Comparison of ENCODE assay signal across 19 mouse cellular contexts in the genomic region with DNA sequence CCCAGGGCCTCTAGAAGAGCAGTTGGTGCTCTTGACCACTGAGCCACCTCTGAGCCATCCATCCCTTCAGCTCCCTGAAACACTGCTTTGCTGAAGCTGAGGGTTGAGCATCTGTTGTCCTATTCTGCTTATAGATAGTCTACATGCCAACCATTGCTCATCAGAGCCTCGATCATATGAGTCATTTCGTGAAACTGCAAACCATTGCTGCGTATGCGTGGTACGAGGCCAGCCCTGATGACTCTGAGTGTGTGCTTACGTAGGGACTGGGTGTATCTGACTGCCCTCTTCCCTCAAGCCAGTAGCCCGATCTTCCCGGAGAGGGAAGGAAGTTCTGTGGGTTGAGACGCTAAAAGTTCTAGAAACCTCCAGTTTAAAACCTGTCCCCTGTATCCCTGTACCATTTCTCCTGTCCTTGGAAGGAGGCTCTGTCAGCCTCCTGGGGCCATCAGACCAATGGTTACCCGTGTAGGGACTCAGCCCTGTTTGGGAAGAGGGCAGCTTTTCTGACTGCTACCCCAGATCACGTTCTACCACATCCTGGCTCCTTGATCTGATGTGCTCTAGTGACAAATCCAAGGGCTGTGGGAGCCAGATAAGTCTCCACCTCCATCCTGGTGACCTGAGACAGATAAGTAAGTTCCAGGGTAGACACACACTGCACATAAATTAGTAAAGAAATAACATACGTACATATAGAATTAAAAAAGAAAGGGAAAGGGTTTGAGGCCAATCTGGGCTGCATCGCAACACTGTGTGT. TPM values are rescaled to one million over a fixed set of nuclear protein-coding genes. Genes with fewer than 3 reads are reported as not detected.
A peak's percentile ranks its signal among the peaks of the same experiment; 100 is the strongest.
DNase-seq lines count a peak whose midpoint lies in the region; ATAC-seq and TF ChIP-seq lines count a peak whose summit lies in the region.
"Had no signal": no experiment of that assay in that cellular context is flagged by ENCODE, and none has a peak within 500 bp of the region (broad histone marks: within the 10 kb centered on the region; RNA-seq: fewer than 3 reads in every experiment).

No protein-coding gene starts in this region.

- H3K4me1 ChIP-seq in liver, embryonic 14.5 days (replicated peaks; ENCODE audit: control insufficient read depth in 2 of 2, insufficient read depth in 2 of 2, low read length in 1 of 2), result peaks cover 12 to 19% of the 10 kb centered on the region in 2 experiments
- no peaks in the 10 kb centered on the region for H3K4me1 ChIP-seq in stomach, postnatal 0 days (replicated peaks; ENCODE audit: control insufficient read depth, insufficient read depth)
- peaks cover 25% of the 10 kb centered on the region for H3K4me1 ChIP-seq in thymus, adult 2 months (replicated peaks; ENCODE audit: control insufficient read depth, insufficient read depth, low read length)
- H3K4me1 ChIP-seq: hindbrain, embryonic 12.5 days; midbrain, embryonic 12.5 days; neural tube, embryonic 15.5 days had no signal

- no peak for TF ChIP-seq POLR2A in thymus, adult 2 months (IDR thresholded peaks at IDR 0.05; ENCODE audit: control insufficient read depth, extremely low read depth, insufficient read depth, low read length, poor library complexity)

- peak overlapping the region; percentile 11; the same call in 1 of the 2 replicates for H3K4me2 ChIP-seq in liver, embryonic 14.5 days (ENCODE audit: low read depth)
- H3K4me2 ChIP-seq in stomach, postnatal 0 days (replicated peaks; ENCODE audit: low read depth), result no peak overlapping the region
- H3K4me2 ChIP-seq: hindbrain, embryonic 12.5 days; limb, embryonic 15.5 days; midbrain, embryonic 12.5 days; neural tube, embryonic 15.5 days had no signal

- H3K9ac ChIP-seq in liver, embryonic 14.5 days (replicated peaks), result no peak overlapping the region
- H3K9ac ChIP-seq in stomach, postnatal 0 days (ENCODE audit: low read length), result no peak overlapping the region
- H3K9ac ChIP-seq: hindbrain, embryonic 12.5 days; limb, embryonic 15.5 days; midbrain, embryonic 12.5 days; neural tube, embryonic 15.5 days had no signal

- no peaks in the 10 kb centered on the region for H3K27me3 ChIP-seq in liver, embryonic 14.5 days (ENCODE audit: control insufficient read depth, insufficient read depth, low read length)
- no peaks in the 10 kb centered on the region for H3K27me3 ChIP-seq in stomach, postnatal 0 days (ENCODE audit: control insufficient read depth, insufficient read depth, low read length)
- H3K27me3 ChIP-seq in thymus, adult 2 months (ENCODE audit: control insufficient read depth, insufficient read depth, low read length), result no peaks in the 10 kb centered on the region
- H3K27me3 ChIP-seq: hindbrain, embryonic 12.5 days; limb, embryonic 15.5 days; midbrain, embryonic 12.5 days; neural tube, embryonic 15.5 days had no signal

- TF ChIP-seq CTCF in liver, embryonic 14.5 days (IDR thresholded peaks at IDR 0.05; ENCODE audit: low read depth), result no peak
- TF ChIP-seq CTCF in stomach, postnatal 0 days (IDR thresholded peaks at IDR 0.05; ENCODE audit: low read depth), result no peak
- no peak for TF ChIP-seq CTCF in thymus, adult 2 months (IDR thresholded peaks at IDR 0.05; ENCODE audit: borderline replicate concordance, control insufficient read depth, extremely low read depth, insufficient read depth, low read length, poor library complexity)

- no peak overlapping the region for H3K27ac ChIP-seq in liver, embryonic 14.5 days
- 0 out of 2 replicates have a peak overlapping the region, but pooled peaks have one; percentile 4 for H3K27ac ChIP-seq in stomach, postnatal 0 days (replicated peaks)
- H3K27ac ChIP-seq in thymus, adult 2 months (ENCODE audit: control insufficient read depth, insufficient read depth, low read length), result no peak overlapping the region
- H3K27ac ChIP-seq: heart, embryonic 10.5 days; hindbrain, embryonic 12.5 days; limb, embryonic 15.5 days; midbrain, embryonic 12.5 days; neural tube, embryonic 15.5 days had no signal

- peak; percentile 72 for TF ChIP-seq EP300 in liver, embryonic 14.5 days (IDR thresholded peaks at IDR 0.05; ENCODE audit: low read depth)
- no peak for TF ChIP-seq EP300 in stomach, postnatal 0 days (optimal IDR thresholded peaks at IDR 0.05)

- H3K9me3 ChIP-seq in liver, embryonic 14.5 days (ENCODE audit: control insufficient read depth, low read length), result no peaks in the 10 kb centered on the region
- H3K9me3 ChIP-seq in stomach, postnatal 0 days (ENCODE audit: control insufficient read depth, low read length), result no peaks in the 10 kb centered on the region
- H3K9me3 ChIP-seq: heart, embryonic 10.5 days; hindbrain, embryonic 12.5 days; limb, embryonic 15.5 days; midbrain, embryonic 12.5 days; neural tube, embryonic 15.5 days had no signal

- H3K4me3 ChIP-seq in liver, embryonic 14.5 days (ENCODE audit: insufficient read depth in 1 of 2, low read depth in 2 of 2, low read length in 2 of 2), result no peak overlapping the region
- no peak overlapping the region for H3K4me3 ChIP-seq in stomach, postnatal 0 days (ENCODE audit: low read depth, low read length)
- H3K4me3 ChIP-seq in thymus, adult 2 months (ENCODE audit: control insufficient read depth, insufficient read depth, low read length), result no peak overlapping the region
- H3K4me3 ChIP-seq: heart, embryonic 10.5 days; hindbrain, embryonic 12.5 days; limb, embryonic 15.5 days; midbrain, embryonic 12.5 days; neural tube, embryonic 15.5 days had no signal

- peak; percentile 78 for ATAC-seq in liver, embryonic 14.5 days (ENCODE audit: insufficient read depth)
- peak; percentile 54; the same call in 1 of the 2 replicates for ATAC-seq in stomach, postnatal 0 days (ENCODE audit: low FRiP score, low TSS enrichment)

- peak; percentile 18 to 19 for DNase-seq in right cerebral cortex, adult 2 months (ENCODE audit: low spot score in 2 of 2)
- DNase-seq in right cerebral cortex, postnatal 36 days (ENCODE audit: low spot score in 2 of 2), result no peak
- peak; percentile 44 for DNase-seq in c-Kit-positive CD71-negative TER-119-negative erythroid progenitor cells, embryonic 14.5 days (ENCODE audit: low read depth)
- peak in 1 of 3 experiments; percentile 34 for DNase-seq in liver, embryonic 14.5 days (ENCODE audit: low read depth in 3 of 3, low spot score in 3 of 3)
- DNase-seq in stomach, postnatal 0 days (ENCODE audit: low spot score), result no peak
- DNase-seq in thymus, adult 2 months, result no peak
- DNase-seq in embryo, embryonic 10 days (ENCODE audit: low spot score), result no peak
- no peak for DNase-seq in gastrocnemius, adult 8-10 months (ENCODE audit: low spot score in 2 of 2)
- DNase-seq: cerebellum, adult 8-10 months; kidney, adult 8-10 months; layer of hippocampus, adult 9-11 months; thymus, adult 18-20 months had no signal

- 27% methylated on average over 13 of the region's 13 CpGs for WGBS in liver, embryonic 14.5 days (ENCODE audit: insufficient replicate concordance)
- 80% methylated on average over 13 of the region's 13 CpGs for WGBS in stomach, postnatal 0 days
- WGBS in thymus, adult 2 months, result 46% methylated on average over 13 of the region's 13 CpGs

- H3K36me3 ChIP-seq in liver, embryonic 14.5 days (replicated peaks; ENCODE audit: control insufficient read depth, insufficient read depth, low read depth), result no peaks in the 10 kb centered on the region
- H3K36me3 ChIP-seq in stomach, postnatal 0 days (ENCODE audit: control insufficient read depth, insufficient read depth, low read length), result no peaks in the 10 kb centered on the region
- no peaks in the 10 kb centered on the region for H3K36me3 ChIP-seq in thymus, adult 2 months (ENCODE audit: control insufficient read depth, insufficient read depth, low read length)
- H3K36me3 ChIP-seq: heart, embryonic 10.5 days; hindbrain, embryonic 12.5 days; limb, embryonic 15.5 days; midbrain, embryonic 12.5 days; neural tube, embryonic 15.5 days had no signal

RNA-seq across cellular contexts. Expression of a gene that starts 20.0 kb away (rescaled TPM):
- polyA plus RNA-seq in liver, embryonic 14.5 days (2012; rRNA removed), result 4.4 and 4.9 TPM in 2 replicates
- polyA plus RNA-seq in liver, embryonic 14.5 days (2014; fragmentation: Nextera tagmentation; extraction: Ambion mirVana), result 7.2 and 8.7 TPM in 2 replicates
- polyA plus RNA-seq in stomach, postnatal 0 days (2015; fragmentation: Nextera tagmentation; extraction: Ambion mirVana), result 60.6 and 67.3 TPM in 2 replicates
- polyA plus RNA-seq in thymus, adult 2 months (2012; rRNA removed), result 113 and 122 TPM in 2 replicates
- total RNA-seq in gastrocnemius, adult 8-10 months (2022), result 100 to 1,000 TPM in 3 of 4 experiments, 10 to 100 TPM in 1; 92.4 to 119 (median 105) TPM

RNA-seq across cellular contexts. Expression of a gene that starts 40.9 kb away (rescaled TPM):
- polyA plus RNA-seq in liver, embryonic 14.5 days (2012; rRNA removed), result 0.21 TPM in 1 of 2 replicates, not detected in the other
- polyA plus RNA-seq in liver, embryonic 14.5 days (2014; fragmentation: Nextera tagmentation; extraction: Ambion mirVana), result 1.2 TPM in 1 of 2 replicates, not detected in the other
- polyA plus RNA-seq in stomach, postnatal 0 days (2015; fragmentation: Nextera tagmentation; extraction: Ambion mirVana), result 1.9 and 2.8 TPM in 2 replicates
- 1.3 TPM in 1 of 2 replicates, not detected in the other for polyA plus RNA-seq in thymus, adult 2 months (2012; rRNA removed)
- total RNA-seq in gastrocnemius, adult 8-10 months (2022), result 1 to 10 TPM; 1.3 to 2.3 (median 1.7) TPM
- polyA plus RNA-seq: embryonic facial prominence, embryonic 14.5 days; heart, embryonic 10.5 days; hindbrain, embryonic 12.5 days; limb, embryonic 15.5 days; midbrain, embryonic 12.5 days; neural tube, embryonic 15.5 days; small intestine, adult 2 months had no signal

Comparison
In these comparisons a context has a peak if more than half of its experiments do, and no peak if none do; other contexts are left out.
1. DNase-seq: peak in right cerebral cortex, adult 2 months (2 of 2) and c-Kit-positive CD71-negative TER-119-negative erythroid progenitor cells, embryonic 14.5 days (single experiment); none in right cerebral cortex, postnatal 36 days (0 of 2), stomach, postnatal 0 days (single experiment), thymus, adult 2 months (single experiment), embryo, embryonic 10 days (single experiment) and gastrocnemius, adult 8-10 months (0 of 2).